Mouse (Mus musculus): ENCODE data around the gene D1Ertd622e. TPM values are rescaled to one million over a fixed set of nuclear protein-coding genes. Genes with fewer than 3 reads are reported as not detected.

The D1Ertd622e gene
- polyA plus RNA-seq, 1 experiment from 2014 or later: 59.7 TPM

- no peak overlapping the region for H3K4me3 ChIP-seq (ENCODE audit: low read length)
- H3K27me3 ChIP-seq (replicated peaks; ENCODE audit: control insufficient read depth, insufficient read depth, low read length): no peaks in the 10 kb centered on the region
- H3K9me3 ChIP-seq (ENCODE audit: control insufficient read depth, low read length): no peaks in the 10 kb centered on the region
- H3K9ac ChIP-seq (ENCODE audit: low read depth, low read length): no peak overlapping the region
- no peak overlapping the region for H3K4me2 ChIP-seq (ENCODE audit: low read length)
- no peaks in the 10 kb centered on the region for H3K4me1 ChIP-seq (ENCODE audit: control insufficient read depth, insufficient read depth, low read depth, low read length)
- WGBS: 53% methylated on average over 2 of the region's 2 CpGs
- ATAC-seq: no peak
- H3K27ac ChIP-seq (ENCODE audit: low read depth, low read length): no peak overlapping the region
- no peaks in the 10 kb centered on the region for H3K36me3 ChIP-seq (ENCODE audit: control insufficient read depth, insufficient read depth, low read length)
Observed at GRCm38 (mm10) chr1:97676115-97676514, 14.2 kb upstream of the D1Ertd622e start.

GRCm38 (mm10) chr1:97672849-97673248, 11.0 kb upstream of the D1Ertd622e start:
- WGBS: 77% methylated on average over 2 of the region's 2 CpGs
- H3K27ac ChIP-seq (ENCODE audit: low read depth, low read length): no peak overlapping the region
- no peaks in the 10 kb centered on the region for H3K4me1 ChIP-seq (ENCODE audit: control insufficient read depth, insufficient read depth, low read depth, low read length)
- no peak overlapping the region for H3K4me3 ChIP-seq (ENCODE audit: low read length)
- no peaks in the 10 kb centered on the region for H3K9me3 ChIP-seq (ENCODE audit: control insufficient read depth, low read length)
- no peak for ATAC-seq
- no peak overlapping the region for H3K9ac ChIP-seq (ENCODE audit: low read depth, low read length)
- no peaks in the 10 kb centered on the region for H3K27me3 ChIP-seq (replicated peaks; ENCODE audit: control insufficient read depth, insufficient read depth, low read length)
- H3K4me2 ChIP-seq (ENCODE audit: low read length): no peak overlapping the region
- H3K36me3 ChIP-seq (ENCODE audit: control insufficient read depth, insufficient read depth, low read length): no peaks in the 10 kb centered on the region

GRCm38 (mm10) chr1:97667288-97667687, 5.4 kb upstream of the D1Ertd622e start:
- Histone ChIP-seq H3K9ac (ENCODE audit: low read depth, low read length) (no peak overlapping the region), H3K4me3 (ENCODE audit: low read length) (no peak overlapping the region), H3K9me3 (ENCODE audit: control insufficient read depth, low read length) (no peaks in the 10 kb centered on the region), H3K27ac (ENCODE audit: low read depth, low read length) (no peak overlapping the region), H3K4me2 (ENCODE audit: low read length) (no peak overlapping the region), H3K36me3 (ENCODE audit: control insufficient read depth, insufficient read depth, low read length) (no peaks in the 10 kb centered on the region), H3K4me1 (ENCODE audit: control insufficient read depth, insufficient read depth, low read depth, low read length) (no peaks in the 10 kb centered on the region; the same call in 1 of the 2 replicates), H3K27me3 (replicated peaks; ENCODE audit: control insufficient read depth, insufficient read depth, low read length) (no peaks in the 10 kb centered on the region)
- ATAC-seq: no peak
- WGBS: 86% methylated on average over 1 of the region's 1 CpGs

- H3K4me3 ChIP-seq (ENCODE audit: low read length): peak overlapping the region; percentile 62
- no peak for ATAC-seq
- WGBS: 17% methylated on average over 7 of the region's 7 CpGs
- no peaks in the 10 kb centered on the region for H3K36me3 ChIP-seq (ENCODE audit: control insufficient read depth, insufficient read depth, low read length)
- H3K9ac ChIP-seq (ENCODE audit: low read depth, low read length): peak overlapping the region; percentile 97
- no peaks in the 10 kb centered on the region for H3K27me3 ChIP-seq (replicated peaks; ENCODE audit: control insufficient read depth, insufficient read depth, low read length)
- peak overlapping the region; percentile 99 for H3K27ac ChIP-seq (ENCODE audit: low read depth, low read length)
- no peaks in the 10 kb centered on the region for H3K9me3 ChIP-seq (ENCODE audit: control insufficient read depth, low read length)
- H3K4me2 ChIP-seq (ENCODE audit: low read length): peak overlapping the region; percentile 73
- peaks cover 20% of the 10 kb centered on the region for H3K4me1 ChIP-seq (ENCODE audit: control insufficient read depth, insufficient read depth, low read depth, low read length)
Observed at GRCm38 (mm10) chr1:97662324-97662723, 450 bp upstream of the D1Ertd622e start.

- Histone ChIP-seq H3K36me3 (ENCODE audit: control insufficient read depth, insufficient read depth, low read length) (no peaks in the 10 kb centered on the region), H3K9me3 (ENCODE audit: control insufficient read depth, low read length) (no peaks in the 10 kb centered on the region), H3K4me1 (ENCODE audit: control insufficient read depth, insufficient read depth, low read depth, low read length) (peaks cover 25% of the 10 kb centered on the region), H3K27me3 (replicated peaks; ENCODE audit: control insufficient read depth, insufficient read depth, low read length) (no peaks in the 10 kb centered on the region), H3K9ac (ENCODE audit: low read depth, low read length) (peak overlapping the region; percentile 97), H3K27ac (ENCODE audit: low read depth, low read length) (peak overlapping the region; percentile 99), H3K4me2 (ENCODE audit: low read length) (peak overlapping the region; percentile 73), H3K4me3 (ENCODE audit: low read length) (peak overlapping the region; percentile 62)
- ATAC-seq: peak; percentile 37
- WGBS: under 1% methylated on average over 81 of the region's 93 CpGs
Observed at GRCm38 (mm10) chr1:97660687-97661405, 1.0 kb downstream of the D1Ertd622e start.

GRCm38 (mm10) chr1:97659405-97659804, 2.5 kb downstream of the D1Ertd622e start:
- Histone ChIP-seq H3K27me3 (replicated peaks; ENCODE audit: control insufficient read depth, insufficient read depth, low read length) (no peaks in the 10 kb centered on the region), H3K36me3 (ENCODE audit: control insufficient read depth, insufficient read depth, low read length) (no peaks in the 10 kb centered on the region), H3K9ac (ENCODE audit: low read depth, low read length) (peak overlapping the region; percentile 29), H3K9me3 (ENCODE audit: control insufficient read depth, low read length) (no peaks in the 10 kb centered on the region), H3K27ac (ENCODE audit: low read depth, low read length) (no peak overlapping the region), H3K4me1 (ENCODE audit: control insufficient read depth, insufficient read depth, low read depth, low read length) (peaks cover 28% of the 10 kb centered on the region), H3K4me2 (ENCODE audit: low read length) (peak overlapping the region; percentile 73), H3K4me3 (ENCODE audit: low read length) (peak overlapping the region; percentile 62)
- WGBS: 37% methylated on average over 7 of the region's 7 CpGs
- ATAC-seq: no peak

- Histone ChIP-seq H3K9me3 (ENCODE audit: control insufficient read depth, low read length) (no peaks in the 10 kb centered on the region), H3K4me1 (ENCODE audit: control insufficient read depth, insufficient read depth, low read depth, low read length) (peaks cover 28% of the 10 kb centered on the region), H3K27ac (ENCODE audit: low read depth, low read length) (no peak overlapping the region), H3K9ac (ENCODE audit: low read depth, low read length) (no peak overlapping the region), H3K4me3 (ENCODE audit: low read length) (no peak overlapping the region), H3K4me2 (ENCODE audit: low read length) (peak overlapping the region; percentile 18; the same call in 1 of the 2 replicates), H3K36me3 (ENCODE audit: control insufficient read depth, insufficient read depth, low read length) (no peaks in the 10 kb centered on the region), H3K27me3 (replicated peaks; ENCODE audit: control insufficient read depth, insufficient read depth, low read length) (no peaks in the 10 kb centered on the region)
- ATAC-seq: no peak
- 68% methylated on average over 2 of the region's 2 CpGs for whole genome bisulfite sequencing
Observed at GRCm38 (mm10) chr1:97657786-97658185, 4.1 kb downstream of the D1Ertd622e start.

GRCm38 (mm10) chr1:97657201-97657600, 4.7 kb downstream of the D1Ertd622e start:
- Histone ChIP-seq H3K4me1 (ENCODE audit: control insufficient read depth, insufficient read depth, low read depth, low read length) (peaks cover 33% of the 10 kb centered on the region), H3K27ac (ENCODE audit: low read depth, low read length) (no peak overlapping the region), H3K4me3 (ENCODE audit: low read length) (no peak overlapping the region), H3K4me2 (ENCODE audit: low read length) (no peak overlapping the region), H3K9ac (ENCODE audit: low read depth, low read length) (no peak overlapping the region), H3K9me3 (ENCODE audit: control insufficient read depth, low read length) (no peaks in the 10 kb centered on the region), H3K36me3 (ENCODE audit: control insufficient read depth, insufficient read depth, low read length) (no peaks in the 10 kb centered on the region), H3K27me3 (replicated peaks; ENCODE audit: control insufficient read depth, insufficient read depth, low read length) (no peaks in the 10 kb centered on the region)
- WGBS: 61% methylated on average over 2 of the region's 2 CpGs
- no peak for ATAC-seq

GRCm38 (mm10) chr1:97654397-97654975, 7.4 kb downstream of the D1Ertd622e start:
- WGBS: 64% methylated on average over 6 of the region's 6 CpGs
- no peaks in the 10 kb centered on the region for H3K9me3 ChIP-seq (ENCODE audit: control insufficient read depth, low read length)
- H3K9ac ChIP-seq (ENCODE audit: low read depth, low read length): no peak overlapping the region
- H3K27ac ChIP-seq (ENCODE audit: low read depth, low read length): no peak overlapping the region
- H3K4me2 ChIP-seq (ENCODE audit: low read length): no peak overlapping the region
- no peak overlapping the region for H3K4me3 ChIP-seq (ENCODE audit: low read length)
- no peak for ATAC-seq
- peaks cover 29% of the 10 kb centered on the region for H3K4me1 ChIP-seq (ENCODE audit: control insufficient read depth, insufficient read depth, low read depth, low read length)
- H3K27me3 ChIP-seq (replicated peaks; ENCODE audit: control insufficient read depth, insufficient read depth, low read length): no peaks in the 10 kb centered on the region
- H3K36me3 ChIP-seq (ENCODE audit: control insufficient read depth, insufficient read depth, low read length): no peaks in the 10 kb centered on the region
